Mouse (Mus musculus): ENCODE data around the gene Sypl. TPM values are rescaled to one million over a fixed set of nuclear protein-coding genes. Genes with fewer than 3 reads are reported as not detected.

Sypl gene
- total RNA-seq, 2 experiments from 2014 or later = 37.2 to 41.0 TPM

GRCm38 (mm10) chr12:32941141-32941540 lies 12.6 kb upstream of the Sypl start:
- no peak for DNase-seq (ENCODE audit: low spot score in 2 of 2)

DNA sequence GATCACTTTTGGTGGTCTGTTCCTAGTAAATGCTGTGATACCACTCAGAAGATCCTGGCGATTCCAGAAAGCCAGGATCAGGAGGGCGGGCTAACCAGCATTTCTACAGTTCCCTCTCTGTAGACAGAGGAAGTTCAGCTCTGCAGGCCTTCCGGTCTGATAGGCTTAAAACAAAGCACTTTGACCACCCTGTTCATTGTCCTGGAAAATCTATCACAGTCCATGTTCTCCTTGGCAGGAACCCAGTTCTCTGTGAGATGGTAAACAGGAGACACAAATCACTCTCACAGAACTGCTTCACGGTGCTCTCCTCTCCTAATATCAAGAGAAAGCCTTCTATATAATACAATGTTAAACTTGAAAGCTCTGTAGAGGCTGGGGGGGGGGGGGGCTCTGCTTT lies 10.3 kb upstream of the Sypl start:
- no peak for DNase-seq (ENCODE audit: low spot score in 2 of 2)

DNA sequence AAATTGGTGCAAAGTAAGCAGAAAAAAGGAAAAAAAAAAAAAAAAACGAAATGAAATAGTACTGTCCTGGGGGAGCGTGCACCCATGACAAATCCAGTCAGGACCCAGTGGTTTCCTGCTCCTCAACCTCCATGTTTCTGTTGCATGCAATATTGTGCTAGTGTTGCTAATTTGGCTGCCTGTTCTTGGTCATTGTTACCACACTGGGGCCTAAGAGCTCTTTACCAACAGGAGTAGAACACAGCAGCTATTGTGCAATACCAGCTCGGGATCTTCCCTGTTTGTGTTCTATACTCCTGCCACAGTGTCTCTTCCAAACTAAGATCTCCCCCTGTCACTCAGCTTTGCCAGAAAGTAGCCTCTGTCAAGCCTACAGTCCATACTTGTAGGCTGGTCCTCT lies 9.7 kb upstream of the Sypl start:
- DNase-seq (ENCODE audit: low spot score in 2 of 2) = no peak

DNA sequence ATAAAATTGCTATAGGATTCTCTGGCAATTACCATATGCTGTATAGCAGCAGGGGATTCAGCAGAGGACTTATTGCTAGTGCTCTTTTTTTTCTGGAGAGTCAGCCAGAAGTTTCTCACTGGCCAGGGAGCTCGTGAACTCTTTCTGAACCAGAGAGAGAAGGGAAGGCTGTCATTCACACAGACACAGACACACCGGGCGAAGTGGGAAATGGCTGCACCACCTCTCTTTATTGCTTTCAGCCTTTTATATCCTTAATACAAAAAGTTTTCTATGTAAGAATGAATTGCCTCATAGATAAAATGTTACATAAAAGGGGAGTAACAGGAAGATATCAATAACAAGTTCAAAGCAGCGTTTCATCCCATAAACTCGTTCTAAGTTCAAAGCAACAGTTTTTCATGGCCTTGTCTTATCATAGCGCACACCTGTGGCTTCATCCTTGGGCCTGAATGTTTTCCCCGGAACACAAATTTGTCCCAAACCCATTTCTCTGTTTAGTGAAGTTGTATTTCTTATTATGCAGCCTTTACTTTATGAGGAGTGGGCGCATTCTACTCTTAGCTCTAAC lies 8.7 kb upstream of the Sypl start:
- no peak for DNase-seq (ENCODE audit: low spot score in 2 of 2)

DNA sequence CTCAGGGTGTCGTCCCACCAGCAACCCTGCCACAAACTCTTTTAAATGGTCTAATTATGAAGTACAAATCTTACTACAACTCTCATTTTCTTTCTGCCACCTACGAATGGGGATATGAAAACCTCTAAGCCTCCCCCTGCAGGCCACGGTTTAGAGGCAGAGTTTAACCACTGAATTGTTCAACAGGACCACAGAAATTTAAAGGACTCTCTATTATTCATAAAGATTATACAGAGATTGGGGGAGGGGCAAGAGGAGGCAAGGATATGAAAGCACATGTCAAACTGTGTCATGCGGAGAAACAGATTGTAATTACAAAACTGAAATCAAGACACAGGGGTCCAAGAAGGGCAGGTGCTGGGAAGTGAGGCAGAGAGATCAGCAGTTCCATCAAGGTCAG lies 7.3 kb upstream of the Sypl start:
- no peak for DNase-seq (ENCODE audit: low spot score in 2 of 2)

DNA sequence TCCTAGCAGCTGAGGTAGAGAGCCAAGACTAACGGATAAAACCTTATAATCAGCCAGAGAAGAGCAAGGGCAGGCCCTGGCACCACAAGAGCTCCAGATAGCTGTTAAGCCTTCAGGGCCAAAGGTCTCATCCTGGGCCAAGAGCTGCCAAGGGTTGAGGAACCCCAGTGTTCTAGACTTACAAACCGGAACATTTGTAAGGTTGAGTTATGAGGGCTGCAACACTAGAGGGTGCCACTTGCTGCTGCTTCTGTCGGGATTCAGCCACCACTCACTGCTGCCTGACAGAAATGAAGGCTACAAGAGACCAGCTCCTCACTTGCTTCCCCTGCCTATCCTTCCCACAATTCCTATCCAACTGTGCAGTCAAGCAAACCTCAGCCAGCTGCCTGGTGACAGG lies 1.3 kb upstream of the Sypl start:
- peak; percentile 41 to 57 for DNase-seq (ENCODE audit: low spot score in 2 of 2)

DNA sequence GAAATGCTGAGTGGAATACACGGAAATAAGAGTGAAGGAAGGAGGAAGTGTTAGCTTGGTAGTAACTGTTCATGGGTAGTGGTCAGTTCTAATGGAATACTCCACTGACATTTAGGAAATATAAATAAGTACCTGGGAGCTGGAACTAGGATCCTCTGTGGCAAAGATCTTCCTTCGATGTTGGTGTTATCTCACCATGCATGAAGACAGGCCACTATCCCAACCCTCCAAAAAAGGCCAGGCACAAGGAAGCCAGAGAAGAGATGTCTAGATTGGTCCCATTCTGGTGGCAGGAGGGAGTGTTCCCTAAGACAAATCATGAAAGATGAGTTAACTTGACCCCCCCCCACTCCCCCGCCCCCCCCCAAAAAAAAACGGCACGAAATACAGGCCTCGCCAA lies 625 bp upstream of the Sypl start:
- no peak for DNase-seq (ENCODE audit: low spot score in 2 of 2)

DNA sequence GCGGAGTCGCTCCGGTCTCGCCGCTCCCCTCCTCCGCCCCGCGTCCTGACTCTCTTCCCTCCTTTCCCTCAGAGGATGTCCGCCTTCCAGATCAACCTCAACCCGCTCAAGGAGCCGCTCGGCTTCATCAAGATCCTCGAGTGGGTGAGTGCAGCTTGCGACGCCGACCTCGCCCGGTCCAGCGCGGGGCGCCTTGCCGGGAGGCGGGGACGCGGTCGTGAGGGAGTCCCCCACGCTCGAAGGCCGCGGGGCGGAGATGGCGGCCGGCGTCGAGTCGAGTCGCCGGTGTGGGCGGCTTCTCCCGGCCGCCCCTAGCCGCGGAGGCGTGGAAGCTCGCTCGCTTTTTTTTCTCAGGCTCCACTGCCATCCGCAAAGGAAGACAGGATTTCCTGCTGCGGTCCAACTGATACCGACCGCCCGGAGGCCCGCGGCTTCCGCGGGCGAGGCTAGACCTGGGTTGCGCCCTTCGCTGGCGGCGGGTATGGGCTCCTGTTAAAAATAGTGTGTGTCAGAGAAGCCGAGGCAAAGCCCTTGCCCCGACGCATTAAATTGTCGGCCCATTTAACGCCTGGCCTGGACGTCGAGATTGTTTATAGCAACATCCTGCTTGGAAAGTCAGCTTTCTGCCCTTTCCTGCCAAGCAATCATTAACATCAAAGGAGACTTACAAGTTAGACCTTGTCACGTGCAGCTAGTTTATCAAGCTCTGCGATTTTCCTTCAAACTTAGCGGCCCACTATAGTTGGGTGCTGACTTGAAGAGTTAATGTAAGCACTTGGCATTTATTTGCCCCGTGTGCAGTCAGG lies 728 bp downstream of the Sypl start:
- DNase-seq (ENCODE audit: low spot score in 2 of 2) = no peak

DNA sequence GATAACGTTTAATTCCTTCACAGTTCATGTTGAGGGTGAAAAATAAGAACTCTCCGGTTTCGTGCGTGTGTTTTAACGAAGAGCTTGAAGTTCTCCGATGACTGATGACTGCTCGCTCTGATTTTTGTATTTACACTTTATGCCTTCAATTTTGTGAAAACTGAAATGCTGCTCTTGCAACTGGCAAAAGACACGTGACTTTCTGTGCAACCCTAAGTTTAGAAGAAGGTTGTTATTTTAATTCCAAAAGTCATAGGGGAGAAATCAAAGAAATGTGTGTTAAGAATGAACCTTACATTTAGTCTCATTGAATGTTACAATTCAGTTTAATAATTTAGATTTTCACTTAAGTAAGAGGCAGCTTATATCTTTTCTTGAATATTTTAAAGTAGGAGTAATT lies 1.3 kb downstream of the Sypl start:
- no peak for DNase-seq (ENCODE audit: low spot score in 2 of 2)

- DNase-seq (ENCODE audit: low spot score in 2 of 2) = no peak
These were observed 3.5 kb downstream of the Sypl start for GRCm38 (mm10) chr12:32957211-32957610.

DNA sequence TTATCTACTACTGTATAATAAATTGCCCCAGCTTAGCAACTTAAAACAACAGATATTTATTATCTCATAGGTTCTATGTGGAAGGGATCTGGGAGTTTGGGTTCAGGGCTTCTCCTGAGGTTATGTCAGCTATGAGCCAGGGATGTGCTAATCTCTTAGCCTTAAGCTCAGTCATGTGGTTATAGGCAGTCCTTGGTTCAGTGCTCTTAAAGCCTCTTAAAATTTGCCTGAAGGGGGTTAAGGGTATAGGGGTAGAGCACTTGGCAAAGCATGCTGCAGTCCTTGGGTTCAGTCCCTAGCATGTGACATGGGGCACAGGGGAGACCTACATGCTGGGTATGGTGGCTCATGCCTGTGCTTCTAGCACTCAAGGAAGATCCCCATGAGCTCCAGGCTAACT lies 8.4 kb downstream of the Sypl start:
- no peak for DNase-seq (ENCODE audit: low spot score in 2 of 2)

DNA sequence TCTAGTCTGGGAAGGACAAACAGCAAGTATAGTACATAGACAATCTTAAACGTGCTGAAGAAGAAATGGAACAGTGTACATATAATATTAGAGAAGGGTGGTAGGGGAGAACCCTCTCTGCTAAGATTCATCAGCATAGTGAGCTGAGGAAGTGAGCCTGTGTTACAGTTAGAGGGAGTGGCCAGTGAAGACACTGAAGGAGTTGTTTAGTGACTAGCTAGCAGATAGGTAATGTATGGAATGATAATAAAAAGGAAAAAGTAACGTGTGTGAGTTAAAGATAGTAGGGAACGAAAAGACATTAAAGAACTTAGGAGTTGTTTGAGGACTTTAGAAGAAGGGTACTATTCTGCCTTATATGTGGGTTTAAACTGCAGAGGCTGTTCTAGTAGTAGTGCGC lies 10.2 kb downstream of the Sypl start:
- no peak for DNase-seq (ENCODE audit: low spot score in 2 of 2)

DNA sequence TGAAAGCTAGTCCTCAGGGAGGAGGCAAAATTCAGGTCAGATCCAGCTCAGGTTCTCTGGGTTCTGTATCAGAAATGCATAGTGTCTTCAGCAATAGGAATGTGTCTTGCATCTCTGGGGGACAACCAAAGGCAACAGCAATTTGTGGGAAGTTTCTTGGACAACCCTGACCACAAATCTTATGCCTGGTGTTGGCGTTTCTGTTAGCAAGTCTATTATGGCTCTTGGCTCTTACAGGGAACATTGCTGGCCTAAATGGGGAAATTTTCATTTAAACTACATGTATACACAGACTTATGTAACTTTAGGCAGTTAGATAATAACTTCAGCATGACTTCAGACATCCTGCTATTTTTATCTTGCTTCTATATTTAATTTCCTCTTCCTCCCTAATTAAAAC lies 18.6 kb downstream of the Sypl start:
- DNase-seq (ENCODE audit: low spot score in 2 of 2) = no peak

GRCm38 (mm10) chr12:32974893-32975292 lies 21.2 kb downstream of the Sypl start:
- DNase-seq (ENCODE audit: low spot score in 2 of 2) = no peak

GRCm38 (mm10) chr12:32975501-32975900 lies 21.8 kb downstream of the Sypl start:
- no peak for DNase-seq (ENCODE audit: low spot score in 2 of 2)

DNA sequence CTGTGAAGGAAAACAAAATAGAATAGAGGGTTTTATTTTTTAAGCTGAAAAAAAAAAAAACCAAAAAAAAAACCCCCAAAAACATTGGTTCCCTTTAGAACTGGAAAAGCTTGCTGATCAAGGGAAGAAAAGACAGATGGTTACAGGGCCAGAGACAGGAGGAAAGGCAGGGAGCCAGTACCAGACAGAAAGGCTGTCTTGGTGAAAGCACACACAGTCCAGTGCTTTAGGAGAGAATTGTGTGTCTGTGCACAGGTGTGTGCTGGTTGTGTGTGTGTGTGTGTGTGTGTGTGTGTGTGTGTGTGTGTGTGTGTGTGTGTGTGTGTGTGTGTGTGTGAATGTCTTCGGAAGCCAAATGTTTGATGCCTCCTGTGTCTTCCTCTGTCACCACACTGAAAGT lies 28.9 kb downstream of the Sypl start:
- DNase-seq (ENCODE audit: low spot score in 2 of 2) = peak; percentile 21 to 63

- no peak for DNase-seq (ENCODE audit: low spot score in 2 of 2)
These were observed 29.4 kb downstream of the Sypl start for GRCm38 (mm10) chr12:32983081-32983480.

GRCm38 (mm10) chr12:32986284-32986683 lies 32.6 kb downstream of the Sypl start:
- DNase-seq (ENCODE audit: low spot score in 2 of 2) = no peak

GRCm38 (mm10) chr12:32989731-32990130 lies 36.0 kb downstream of the Sypl start:
- no peak for DNase-seq (ENCODE audit: low spot score in 2 of 2)

GRCm38 (mm10) chr12:32994081-32994480 lies 40.4 kb downstream of the Sypl start:
- no peak for DNase-seq (ENCODE audit: low spot score in 2 of 2)

DNA sequence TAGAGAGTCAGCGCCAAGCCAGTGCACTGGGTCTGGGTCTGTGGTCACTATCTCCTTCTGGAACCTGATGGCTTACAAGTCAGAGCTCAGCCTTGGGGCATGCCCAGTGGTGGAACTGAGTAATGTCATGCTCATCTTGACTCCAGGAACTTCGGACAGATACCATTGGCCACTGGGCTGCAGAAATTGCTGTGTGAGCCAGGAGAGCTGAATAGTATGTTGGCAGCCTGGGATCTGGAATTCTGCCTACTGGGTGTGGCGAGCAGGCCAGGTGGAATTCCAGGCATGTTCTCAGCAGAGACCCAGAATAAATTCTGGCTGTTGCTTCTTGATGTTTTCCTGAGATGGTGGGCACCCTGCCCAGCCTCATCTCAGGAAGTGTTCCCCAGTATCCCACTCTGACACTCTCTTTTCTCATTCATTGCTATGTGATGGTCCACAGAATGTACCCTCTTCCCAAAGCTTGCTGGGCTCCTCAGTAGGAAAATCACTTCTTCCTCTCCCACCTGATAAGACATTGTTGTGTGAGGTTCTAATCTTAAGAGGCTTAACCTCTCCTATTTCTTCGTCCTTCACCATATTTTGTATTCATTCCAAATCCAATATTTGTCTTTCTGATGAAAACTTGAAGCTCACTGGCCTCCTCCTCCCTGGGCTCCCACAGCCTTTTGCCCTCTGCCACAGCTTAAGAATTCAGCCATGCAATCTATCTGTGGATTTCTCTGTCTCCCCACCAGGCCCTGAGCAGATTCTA lies 41.6 kb downstream of the Sypl start:
- DNase-seq (ENCODE audit: low spot score in 2 of 2) = no peak

DNA sequence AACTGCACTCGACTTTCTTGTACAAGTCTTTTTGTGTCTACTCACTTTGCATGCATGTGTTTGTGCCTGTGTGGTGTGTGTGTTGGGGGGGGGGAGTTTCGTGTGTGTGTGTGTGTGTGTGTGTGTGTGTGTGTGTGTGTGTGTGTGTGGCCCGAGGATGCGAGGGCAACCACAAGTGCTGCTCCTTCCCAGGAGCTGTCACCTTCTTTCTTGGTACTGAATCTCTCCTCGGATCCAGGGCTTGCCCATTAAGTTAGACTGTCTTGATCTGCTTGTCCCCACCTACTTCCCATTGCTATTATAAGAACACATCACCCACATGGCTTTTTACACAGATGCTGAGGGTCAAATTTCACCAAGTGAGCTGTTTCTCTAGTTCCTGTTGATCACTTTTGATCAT lies 45.1 kb downstream of the Sypl start:
- DNase-seq (ENCODE audit: low spot score in 2 of 2) = no peak
